In the genomic region with DNA sequence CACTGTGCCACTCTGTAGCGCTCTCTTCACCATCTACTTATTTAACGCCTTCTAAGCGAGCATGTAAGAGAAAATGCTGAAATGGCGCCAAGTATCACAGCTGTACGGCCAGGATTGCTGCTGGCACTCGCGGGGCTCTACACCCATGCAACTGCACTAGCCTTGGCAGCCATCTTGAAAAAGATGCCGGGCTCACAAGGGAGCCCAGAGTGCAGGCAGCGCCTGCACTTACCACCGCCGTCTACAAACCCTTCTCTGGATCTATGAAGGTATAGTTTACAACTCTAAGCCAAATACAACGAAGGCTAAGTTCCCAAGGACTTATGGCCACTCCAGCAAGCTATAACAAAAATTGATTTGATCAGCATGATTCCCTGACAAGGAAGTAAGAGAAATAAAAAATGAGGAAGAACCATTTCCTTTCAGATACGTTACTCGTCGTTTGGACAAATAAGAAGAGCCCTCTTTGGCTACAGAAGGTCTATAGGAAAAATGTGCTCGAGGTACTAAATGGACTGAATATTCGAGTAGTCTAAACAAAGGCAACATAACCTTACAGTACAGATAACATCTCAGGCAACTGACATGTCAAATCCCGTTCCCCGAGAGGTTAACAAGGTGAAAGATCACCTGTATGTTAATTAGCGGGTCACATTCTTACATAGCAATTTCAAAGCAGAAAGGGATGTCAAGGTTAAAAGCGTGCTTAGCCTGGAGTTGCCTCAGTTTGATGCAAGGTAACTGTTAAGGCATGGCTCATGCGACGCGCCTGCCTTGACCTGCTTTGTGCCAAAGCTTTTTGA, we compare ENCODE assay signal across 8 mouse cellular contexts. TPM values are rescaled to one million over a fixed set of nuclear protein-coding genes. Genes with fewer than 3 reads are reported as not detected.
DNase-seq lines count a peak whose midpoint lies in the region; ATAC-seq lines count a peak whose summit lies in the region.

No protein-coding gene starts in this region.

- peak overlapping the region; percentile 71 for H3K4me2 ChIP-seq in hindbrain, embryonic 15.5 days

- no peaks in the 10 kb centered on the region for H3K36me3 ChIP-seq in hindbrain, embryonic 15.5 days

- peak overlapping the region; percentile 92 for H3K9ac ChIP-seq in hindbrain, embryonic 15.5 days

- H3K27me3 ChIP-seq in hindbrain, embryonic 15.5 days: no peaks in the 10 kb centered on the region

- under 1% methylated on average over 24 of the region's 24 CpGs for WGBS in hindbrain, embryonic 15.5 days

- H3K9me3 ChIP-seq in hindbrain, embryonic 15.5 days: no peaks in the 10 kb centered on the region

- DNase-seq in ZHBTc4 (ENCODE audit: low read depth, low spot score): peak; percentile 78
- DNase-seq in gastrocnemius, adult 18-20 months (ENCODE audit: low spot score): peak; percentile 43
- DNase-seq in left cerebral cortex, adult 8-10 months (ENCODE audit: low spot score in 2 of 2): peak; percentile 26 to 56
- DNase-seq in right cerebral cortex, postnatal 10 days (ENCODE audit: low spot score in 2 of 2): peak; percentile 78 to 85
- peak; percentile 30 to 44 for DNase-seq in urinary bladder, postnatal 36 days (ENCODE audit: low spot score in 2 of 2)

- H3K27ac ChIP-seq in hindbrain, embryonic 15.5 days (replicated peaks): peak overlapping the region; percentile 91

- H3K4me1 ChIP-seq in hindbrain, embryonic 15.5 days (replicated peaks): peaks cover 42% of the 10 kb centered on the region

- H3K4me3 ChIP-seq in hindbrain, embryonic 15.5 days: peak overlapping the region; percentile 79

- ATAC-seq in common myeloid progenitor, adult 5-6 weeks (replicated peaks; ENCODE audit: low read depth, poor library complexity, severe bottlenecking): peak; percentile 34
- no peak for ATAC-seq in hindbrain, embryonic 15.5 days (ENCODE audit: low FRiP score, low read depth)
- ATAC-seq in megakaryocyte, adult 5-6 weeks (ENCODE audit: poor library complexity, severe bottlenecking): peak; percentile 55

RNA-seq across cellular contexts. Expression of a gene that starts 1.4 kb away (rescaled TPM):
- total RNA-seq in common myeloid progenitor, adult 5-6 weeks (2017): 1,378 and 1,487 TPM in 2 replicates
- total RNA-seq in gastrocnemius, adult 18-20 months (2021): 100 to 1,000 TPM; 659 to 760 TPM
- polyA plus RNA-seq in hindbrain, embryonic 15.5 days (2015; fragmentation: Nextera tagmentation; extraction: Ambion mirVana): 891 and 932 TPM in 2 replicates
- 100 to 1,000 TPM; 177 to 201 (median 189) TPM for total RNA-seq in left cerebral cortex, adult 8-10 months (2022)
- 721 and 749 TPM in 2 replicates for total RNA-seq in megakaryocyte, adult 5-6 weeks (2015)
- total RNA-seq in megakaryocyte, adult 5-6 weeks (2017): 791 and 811 TPM in 2 replicates

RNA-seq across cellular contexts. Expression of a gene that starts 27.4 kb away (rescaled TPM):
- 118 and 146 TPM in 2 replicates for total RNA-seq in common myeloid progenitor, adult 5-6 weeks (2017)
- 1 to 10 TPM; 7.9 to 8.8 TPM for total RNA-seq in gastrocnemius, adult 18-20 months (2021)
- 44.8 and 51.2 TPM in 2 replicates for polyA plus RNA-seq in hindbrain, embryonic 15.5 days (2015; fragmentation: Nextera tagmentation; extraction: Ambion mirVana)
- 10 to 100 TPM; 15.9 to 18.6 (median 17.5) TPM for total RNA-seq in left cerebral cortex, adult 8-10 months (2022)
- total RNA-seq in megakaryocyte, adult 5-6 weeks (2015): 84.7 and 92.6 TPM in 2 replicates
- 87.4 and 98.8 TPM in 2 replicates for total RNA-seq in megakaryocyte, adult 5-6 weeks (2017)

RNA-seq across cellular contexts. Expression of a gene that starts 37.8 kb away (rescaled TPM):
- total RNA-seq in common myeloid progenitor, adult 5-6 weeks (2017): not detected in 2 replicates
- total RNA-seq in gastrocnemius, adult 18-20 months (2021): 1 to 10 TPM; 1.3 to 1.9 TPM
- 0.80 and 1.2 TPM in 2 replicates for polyA plus RNA-seq in hindbrain, embryonic 15.5 days (2015; fragmentation: Nextera tagmentation; extraction: Ambion mirVana)
- under 1 TPM in 3 of 4 experiments, not detected in 1; 0.13 to 0.60 (median 0.53) TPM for total RNA-seq in left cerebral cortex, adult 8-10 months (2022)
- not detected in 2 replicates for total RNA-seq in megakaryocyte, adult 5-6 weeks (2015)
- not detected in 2 replicates for total RNA-seq in megakaryocyte, adult 5-6 weeks (2017)
